Mouse (Mus musculus): ENCODE measurements around the gene Sec14l3.
"Not testable (repeated sequence)": the region's sequence is repeated elsewhere in the genome, so short reads cannot be mapped to it uniquely, and the experiment has no call there.

Sec14l3 gene

DNA sequence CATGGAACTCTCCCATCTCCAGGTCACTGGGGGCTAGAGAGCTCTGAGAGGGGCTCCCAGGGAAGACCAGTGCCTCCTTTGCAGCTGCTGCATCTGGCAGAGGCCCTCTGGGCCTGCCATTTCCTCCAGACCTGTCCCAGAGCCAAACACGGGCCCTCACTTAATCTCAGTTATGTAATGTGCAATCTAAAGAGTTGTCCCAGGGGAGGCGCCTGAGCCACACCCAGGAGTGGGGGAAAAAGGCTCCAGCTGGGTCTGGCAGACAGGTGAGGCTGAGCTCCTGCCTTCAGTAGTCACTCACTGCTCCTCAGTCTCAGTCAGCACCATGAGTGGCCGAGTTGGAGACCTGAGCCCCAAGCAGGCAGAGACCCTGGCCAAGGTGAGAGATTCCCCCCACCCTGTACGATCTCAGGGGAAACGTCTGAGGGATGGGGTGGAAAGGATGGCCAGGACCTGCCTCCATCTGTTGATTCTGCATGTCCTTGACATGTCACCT is at the start of gene Sec14l3:
TSS of gene Sec14l3 (plus strand) at position 215 of the 496 bp plus-strand sequence.
- DNase-seq, result no peak

DNA sequence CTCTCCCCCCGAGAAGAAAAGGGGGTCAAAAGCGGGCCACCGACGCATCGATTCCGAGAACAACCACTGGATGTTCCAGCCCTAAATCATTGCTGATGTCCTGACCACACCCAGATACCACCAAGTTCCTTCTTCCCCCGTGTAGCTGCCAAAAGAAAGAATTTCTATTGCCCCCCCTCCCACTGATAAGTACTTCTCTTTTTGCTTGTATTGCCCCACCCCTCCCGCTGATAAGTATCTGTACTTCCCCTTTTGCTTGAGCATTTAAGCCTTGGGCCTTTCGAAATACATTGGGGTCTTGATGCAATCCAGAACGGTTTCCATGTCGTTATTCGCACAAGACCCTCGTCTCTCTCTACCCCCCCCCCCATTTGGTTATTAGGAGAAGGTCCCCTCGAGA is 48.8 kb upstream of the Sec14l3 start:
- DNase-seq, result not testable (repeated sequence)

DNA sequence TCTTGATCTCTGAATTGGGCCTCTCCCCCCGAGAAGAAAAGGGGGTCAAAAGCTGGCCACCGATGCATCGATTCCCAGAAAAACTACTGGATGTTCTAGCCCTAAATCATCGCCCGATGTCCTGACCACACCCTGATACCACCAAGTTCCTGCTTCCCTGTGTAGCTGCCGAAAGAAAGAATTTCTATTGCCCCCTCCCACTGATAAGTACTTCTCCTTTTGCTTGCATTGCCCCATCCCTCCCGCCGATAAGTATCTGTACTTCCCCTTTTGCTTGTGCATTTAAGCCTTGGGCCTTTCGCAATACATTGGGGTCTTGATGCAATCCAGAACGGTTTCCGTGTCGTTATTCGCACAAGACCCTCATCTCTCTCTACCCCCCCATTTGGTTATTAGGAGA is 42.5 kb upstream of the Sec14l3 start:
- not testable (repeated sequence) for DNase-seq

- no peak for DNase-seq
Measured at GRCm38 (mm10) chr11:4023321-4023720, 41.3 kb upstream of the Sec14l3 start.

DNA sequence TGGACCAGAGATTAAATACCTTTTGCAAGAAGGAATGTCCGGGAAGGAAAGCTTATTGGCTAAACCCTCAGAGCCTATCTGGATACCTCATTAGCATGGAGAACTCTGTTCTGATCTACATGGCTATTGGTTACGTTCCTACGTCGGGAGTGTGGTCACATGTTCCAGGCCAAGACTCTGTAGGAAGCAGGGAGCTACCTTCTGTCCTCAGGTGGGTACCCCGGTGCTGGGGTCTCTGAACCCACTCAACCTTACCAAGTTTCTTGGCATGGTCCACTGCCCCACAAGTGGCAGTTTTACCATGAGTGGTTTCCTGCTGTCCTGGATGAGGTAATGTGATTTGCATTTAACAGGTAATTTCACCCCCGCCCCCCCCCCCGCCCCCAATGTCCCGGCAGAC is 37.6 kb upstream of the Sec14l3 start:
- DNase-seq, result no peak

DNA sequence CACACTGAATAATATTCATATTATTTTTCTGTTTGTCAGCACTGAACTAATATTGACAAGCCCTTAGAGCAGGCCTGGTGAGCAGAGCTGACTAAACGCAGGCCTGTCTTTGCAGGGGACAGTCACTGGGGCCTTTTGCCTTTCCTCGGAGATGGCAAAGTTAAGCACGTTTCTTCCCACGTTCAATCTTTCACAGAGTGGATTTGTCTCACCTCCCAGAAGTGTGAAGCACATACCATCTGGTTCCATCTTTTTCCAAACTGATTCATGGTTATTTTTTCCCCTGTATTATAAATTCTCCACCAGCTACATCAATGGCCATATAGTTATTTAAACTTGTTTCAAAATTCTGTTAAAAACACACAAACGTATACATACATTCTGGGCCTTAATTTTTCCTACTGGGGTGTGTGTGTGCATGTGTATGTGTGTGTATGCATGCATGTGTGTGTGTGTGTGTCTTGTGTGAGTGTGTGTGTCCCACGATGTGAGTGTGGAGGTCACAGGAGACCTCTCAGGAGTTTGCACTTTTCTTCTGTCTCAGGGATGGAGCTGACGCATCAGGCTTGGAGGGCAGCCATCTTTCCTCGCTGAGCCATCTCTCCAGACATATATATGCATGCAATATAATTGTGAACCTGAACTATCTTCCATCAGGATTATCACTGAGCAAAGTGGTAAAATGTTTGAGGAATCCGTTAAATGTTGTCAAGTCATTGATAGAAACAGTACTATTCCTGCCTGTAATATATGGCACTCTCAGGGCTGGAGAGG is 36.9 kb upstream of the Sec14l3 start:
- no peak for DNase-seq

GRCm38 (mm10) chr11:4029343-4029742 is 35.3 kb upstream of the Sec14l3 start:
- DNase-seq, result no peak

GRCm38 (mm10) chr11:4031126-4031941 is 33.3 kb upstream of the Sec14l3 start, which contains the start of gene Sec14l4:
Sec14l4 (plus strand) TSS chr11:4031462.
- DNase-seq, result no peak

GRCm38 (mm10) chr11:4031961-4032360 is 32.7 kb upstream of the Sec14l3 start:
- DNase-seq, result no peak

DNA sequence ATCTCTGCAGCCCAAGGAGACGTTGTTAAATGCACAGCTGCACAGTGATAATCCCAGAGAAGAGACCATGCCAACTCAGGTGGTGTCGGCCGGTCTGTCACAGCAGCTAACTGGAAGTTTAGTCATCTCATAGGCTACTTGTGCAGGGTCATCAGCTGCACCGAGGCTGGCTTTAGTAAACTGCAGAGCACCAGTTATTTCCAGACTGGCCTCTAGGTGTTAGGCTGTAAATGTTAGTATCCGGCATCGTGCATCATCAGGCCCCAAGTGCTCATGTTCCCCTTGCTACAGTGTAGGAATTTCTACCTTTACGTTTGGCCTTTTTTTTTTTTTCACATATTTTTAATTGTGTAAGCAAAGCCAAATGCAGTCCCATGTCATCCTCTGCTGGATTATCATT is 31.2 kb upstream of the Sec14l3 start:
- DNase-seq, result no peak

GRCm38 (mm10) chr11:4034169-4034568 is 30.5 kb upstream of the Sec14l3 start:
- DNase-seq, result no peak

- no peak for DNase-seq
Measured at GRCm38 (mm10) chr11:4035116-4035892, 29.3 kb upstream of the Sec14l3 start.

- no peak for DNase-seq
Measured at GRCm38 (mm10) chr11:4035916-4036315, 28.7 kb upstream of the Sec14l3 start.

DNA sequence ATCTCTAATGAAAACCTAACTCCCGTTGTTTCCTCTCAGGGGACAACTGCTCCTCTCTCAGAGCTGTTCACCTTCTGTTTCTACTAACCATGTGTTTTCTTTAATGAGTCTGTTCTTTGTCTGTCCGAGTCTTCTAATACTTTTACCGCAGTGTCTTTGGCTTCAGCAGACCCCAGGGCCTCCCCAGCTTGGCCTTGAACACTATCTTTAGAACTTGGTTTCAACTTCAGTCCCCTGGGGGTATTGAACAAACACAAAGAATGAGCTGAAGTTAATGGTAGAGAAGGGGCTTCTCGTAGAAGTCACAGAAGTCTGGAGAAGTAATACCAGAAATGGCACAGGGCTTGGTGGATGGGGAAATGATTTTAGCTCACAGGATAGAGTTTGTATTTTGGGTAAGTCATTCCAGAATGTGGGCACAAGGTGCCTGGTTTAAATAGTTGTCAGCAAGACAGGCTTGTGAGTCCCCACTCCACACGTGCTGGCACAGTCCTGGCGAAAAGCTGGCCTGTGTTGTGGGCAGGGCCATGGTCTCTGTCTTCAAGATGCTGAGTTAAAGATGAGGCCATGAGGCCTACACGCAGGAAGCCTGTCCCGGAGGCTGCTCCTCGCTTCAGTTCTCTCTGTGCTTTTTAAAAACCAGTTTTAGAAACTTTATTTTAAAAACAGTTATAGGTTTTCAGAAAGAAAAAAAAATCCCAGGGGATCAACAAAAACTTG is 28.1 kb upstream of the Sec14l3 start:
- no peak for DNase-seq

- no peak for DNase-seq
Measured at GRCm38 (mm10) chr11:4039951-4040350, 24.7 kb upstream of the Sec14l3 start.

DNA sequence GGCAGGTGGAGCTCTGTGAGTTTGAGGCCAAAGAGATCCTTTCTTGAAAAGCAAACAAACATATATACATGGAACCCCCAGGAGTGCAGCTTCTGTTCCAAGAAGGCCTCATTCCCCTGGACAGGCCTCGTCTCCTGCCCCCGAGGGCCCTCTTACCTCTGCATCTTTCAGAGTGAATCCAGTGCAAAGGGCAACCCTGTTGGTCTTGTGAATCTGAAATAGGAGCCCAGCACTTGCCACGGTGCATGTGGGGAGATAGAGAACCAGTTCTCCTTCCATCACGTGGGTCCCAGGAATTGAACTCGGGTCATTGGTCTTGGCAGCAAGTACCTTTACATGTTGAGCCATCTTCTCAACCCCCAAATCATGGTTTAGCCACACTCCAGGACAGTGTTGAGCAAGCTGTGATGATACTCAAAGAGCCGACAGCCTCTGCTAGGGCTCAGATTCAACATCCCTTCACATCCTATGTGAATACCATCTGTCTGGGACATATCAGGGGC is 23.5 kb upstream of the Sec14l3 start:
- DNase-seq, result no peak

DNA sequence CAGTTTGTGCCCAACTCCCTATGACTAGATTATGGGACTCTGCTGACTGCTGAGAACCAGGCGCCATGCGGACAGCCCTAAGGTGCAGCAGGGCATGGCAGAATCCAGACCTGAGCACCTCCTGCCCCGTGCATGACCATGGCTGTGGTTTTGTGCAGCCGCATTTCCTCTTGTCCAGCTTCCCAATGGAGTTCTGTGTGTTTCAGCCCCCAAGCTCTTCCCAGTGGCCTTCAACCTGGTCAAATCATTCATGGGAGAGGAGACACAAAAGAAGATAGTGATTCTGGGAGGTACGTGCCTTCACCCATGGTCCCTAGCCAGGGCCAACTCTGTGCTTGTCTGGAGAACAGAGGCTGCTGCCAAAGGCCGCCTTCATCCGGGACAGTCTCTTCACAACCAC is 21.6 kb upstream of the Sec14l3 start:
- DNase-seq, result no peak

- no peak for DNase-seq
Measured at GRCm38 (mm10) chr11:4046526-4046925, 18.1 kb upstream of the Sec14l3 start.

GRCm38 (mm10) chr11:4047766-4048165 is 16.9 kb upstream of the Sec14l3 start:
- no peak for DNase-seq

GRCm38 (mm10) chr11:4048438-4048837 is 16.2 kb upstream of the Sec14l3 start:
- DNase-seq, result no peak

DNA sequence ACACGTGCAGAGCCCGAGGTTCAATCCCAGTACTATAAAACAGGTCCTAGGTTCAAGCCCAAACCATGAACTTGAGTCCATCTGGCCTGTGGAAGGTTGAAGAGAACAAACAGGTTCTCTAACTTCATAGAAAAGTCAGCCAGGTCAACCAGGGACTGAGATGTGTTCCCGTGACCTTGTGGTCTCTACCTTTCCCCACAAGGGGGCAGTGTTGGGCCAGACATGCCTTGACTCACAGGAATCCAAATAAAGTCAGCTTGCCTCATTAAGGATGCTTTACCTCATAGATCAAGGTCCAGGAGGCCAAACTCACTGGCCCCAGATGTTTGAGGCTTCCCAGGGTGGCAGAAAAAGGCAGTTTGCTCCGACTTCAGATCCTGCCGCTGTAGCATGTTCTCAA is 11.1 kb upstream of the Sec14l3 start:
- DNase-seq, result peak; percentile 52
